Mouse (Mus musculus): ENCODE results near the gene Olfr912.

Gene Olfr912

GRCm38 (mm10) chr9:38579878-38580277 is at the start of gene Olfr912:
Olfr912 (plus strand) TSS chr9:38580178.
- no peak for DNase-seq (ENCODE audit: low spot score)

GRCm38 (mm10) chr9:38537549-38537948 is 42.4 kb upstream of the Olfr912 start, which contains the start of gene Olfr910:
Olfr910 (plus strand) TSS chr9:38537849.
- no peak for DNase-seq (ENCODE audit: low spot score)

- DNase-seq (ENCODE audit: low spot score): no peak
Measured at GRCm38 (mm10) chr9:38591056-38591455, 11.1 kb downstream of the Olfr912 start.

- DNase-seq (ENCODE audit: low spot score): no peak
Measured at GRCm38 (mm10) chr9:38592459-38592858, 12.5 kb downstream of the Olfr912 start, which contains the start of gene Olfr913. Olfr913 (plus strand) TSS chr9:38592759.

GRCm38 (mm10) chr9:38604802-38605201 is 24.8 kb downstream of the Olfr912 start, which contains the start of gene Olfr914:
Olfr914 (plus strand) TSS chr9:38605102.
- DNase-seq (ENCODE audit: low spot score): no peak

- DNase-seq (ENCODE audit: low spot score): no peak
Measured at GRCm38 (mm10) chr9:38632406-38632805, 52.4 kb downstream of the Olfr912 start.
